Mouse (Mus musculus): Measurements from ENCODE around the gene Gm20924. TPM values are rescaled to one million over a fixed set of nuclear protein-coding genes. Genes with fewer than 3 reads are reported as not detected.
"Not testable (repeated sequence)": the region's sequence is repeated elsewhere in the genome, so short reads cannot be mapped to it uniquely, and the experiment has no call there.

The Gm20924 gene
- polyA plus RNA-seq (2014; fragmentation: Nextera tagmentation; extraction: Ambion mirVana), result not detected in 2 replicates

DNA sequence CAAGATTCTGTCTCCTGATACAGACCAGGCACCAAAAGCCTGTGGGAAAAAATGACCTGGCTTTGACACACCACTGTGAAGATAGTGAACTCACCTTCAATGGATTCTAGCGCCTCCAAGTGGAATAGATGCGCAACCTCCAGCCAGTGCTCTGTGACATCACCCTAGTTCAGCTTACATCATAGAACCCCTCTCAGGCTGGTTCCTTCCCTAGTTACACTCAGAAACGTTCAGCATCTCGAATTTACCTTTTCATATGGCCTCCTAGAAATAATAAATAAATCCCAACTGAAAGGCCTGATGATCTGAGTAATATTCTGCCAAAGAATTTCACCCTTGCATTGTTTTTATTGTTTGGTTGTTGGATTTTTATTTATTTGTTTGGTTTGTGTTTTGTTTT, at the start of gene Gm20924:
Gm20924 (minus strand) TSS at position 101 of the 400 bp plus-strand sequence.
- not testable (repeated sequence) for DNase-seq

More for the DNA sequence above, at the start of gene Gm20924:
- H3K36me3 ChIP-seq (ENCODE audit: control insufficient read depth, insufficient read depth, low read length); H3K27ac ChIP-seq (replicated peaks; ENCODE audit: low read depth, low read length); H3K9ac ChIP-seq (replicated peaks; ENCODE audit: low read length); H3K27me3 ChIP-seq (ENCODE audit: control insufficient read depth, insufficient read depth, low read length); ATAC-seq (ENCODE audit: low FRiP score, low TSS enrichment); H3K4me3 ChIP-seq (replicated peaks; ENCODE audit: low read depth, low read length); H3K4me1 ChIP-seq (ENCODE audit: control insufficient read depth, insufficient read depth, low read length); H3K9me3 ChIP-seq (ENCODE audit: control insufficient read depth, low read length); H3K4me2 ChIP-seq (ENCODE audit: low read length): not testable (repeated sequence)
- WGBS, result no CpG with 5 or more reads among the region's 4 CpGs

Other genes with a start within 250 kb of the Gm20924 start
- gene Gm20736, start 170.2 kb upstream of the Gm20924 start, polyA plus RNA-seq (2014; fragmentation: Nextera tagmentation; extraction: Ambion mirVana), result not detected in 2 replicates

Measured in midbrain, embryonic 14.5 days (tissue).